Comparison of ENCODE assay signal across 28 mouse cellular contexts in genomic region chr12:107327107-107327770, GRCm38 (mm10).
DNase-seq lines count a peak whose midpoint lies in the region; ATAC-seq and TF ChIP-seq lines count a peak whose summit lies in the region.
"Had no signal": no experiment of that assay in that cellular context is flagged by ENCODE, and none has a peak within 500 bp of the region (broad histone marks: within the 10 kb centered on the region; RNA-seq: fewer than 3 reads in every experiment).

No protein-coding gene starts in this region.

- ATAC-seq in hindbrain, embryonic 13.5 days (ENCODE audit: low FRiP score): no peak
- ATAC-seq in megakaryocyte, adult 5-6 weeks (ENCODE audit: poor library complexity, severe bottlenecking): no peak
- ATAC-seq: activated CD4-positive, CD25-positive, alpha-beta regulatory T cell, adult 4 months; CD4-positive, CD25-positive, alpha-beta regulatory T cell, adult 4 months; forebrain, embryonic 14.5 days; Patski had no signal

- H3K27me3 ChIP-seq in heart, adult 2 months (ENCODE audit: control insufficient read depth, insufficient read depth, low read length): no peaks in the 10 kb centered on the region
- peaks cover 8% of the 10 kb centered on the region; the same call in 1 of the 2 replicates for H3K27me3 ChIP-seq in hindbrain, embryonic 10.5 days (ENCODE audit: insufficient read depth, poor library complexity, severe bottlenecking)
- H3K27me3 ChIP-seq in hindbrain, embryonic 13.5 days: no peaks in the 10 kb centered on the region
- H3K27me3 ChIP-seq in megakaryocyte, embryonic 14.5 days (replicated peaks): no peaks in the 10 kb centered on the region
- H3K27me3 ChIP-seq: CH12.LX; embryonic facial prominence, embryonic 15.5 days; forebrain, embryonic 12.5 days; Patski had no signal

- no peaks in the 10 kb centered on the region for H3K4me1 ChIP-seq in heart, adult 2 months (ENCODE audit: control insufficient read depth, insufficient read depth, low read length)
- peaks cover 41% of the 10 kb centered on the region for H3K4me1 ChIP-seq in hindbrain, embryonic 10.5 days (replicated peaks)
- peaks cover 17% of the 10 kb centered on the region for H3K4me1 ChIP-seq in hindbrain, embryonic 13.5 days (replicated peaks)
- no peaks in the 10 kb centered on the region for H3K4me1 ChIP-seq in megakaryocyte, embryonic 14.5 days

- no peak for TF ChIP-seq EP300 in heart, adult 2 months (IDR thresholded peaks at IDR 0.05; ENCODE audit: insufficient read depth, low read depth, low read length)

- intact Hi-C loops in heart, adult 2 months (cut with DNase I): no loop called here

- H3K9ac ChIP-seq in heart, adult 2 months (ENCODE audit: low read depth, low read length): no peak overlapping the region
- no peak overlapping the region for H3K9ac ChIP-seq in hindbrain, embryonic 13.5 days
- H3K9ac ChIP-seq: embryonic facial prominence, embryonic 13.5 days; embryonic facial prominence, embryonic 15.5 days; forebrain, embryonic 12.5 days had no signal

- H3K9me3 ChIP-seq in hindbrain, embryonic 10.5 days: no peaks in the 10 kb centered on the region
- 0 out of 2 replicates have a peak, but pooled peaks cover 4% of the 10 kb centered on the region for H3K9me3 ChIP-seq in hindbrain, embryonic 13.5 days
- peaks cover 68% of the 10 kb centered on the region for H3K9me3 ChIP-seq in megakaryocyte, embryonic 14.5 days
- H3K9me3 ChIP-seq: embryonic facial prominence, embryonic 13.5 days; embryonic facial prominence, embryonic 15.5 days; forebrain, embryonic 10.5 days; forebrain, embryonic 12.5 days had no signal

- H3K79me2 ChIP-seq in heart, adult 2 months (replicated peaks; ENCODE audit: control insufficient read depth, insufficient read depth, low read length): no peaks in the 10 kb centered on the region

- TF ChIP-seq POLR2A in heart, adult 2 months (IDR thresholded peaks at IDR 0.05; ENCODE audit: insufficient read depth, low read depth, low read length): no peak

- no peaks in the 10 kb centered on the region for H3K36me3 ChIP-seq in heart, adult 2 months (ENCODE audit: control insufficient read depth, insufficient read depth, low read length)
- H3K36me3 ChIP-seq in hindbrain, embryonic 10.5 days: no peaks in the 10 kb centered on the region
- H3K36me3 ChIP-seq in hindbrain, embryonic 13.5 days: no peaks in the 10 kb centered on the region
- H3K36me3 ChIP-seq in megakaryocyte, embryonic 14.5 days (replicated peaks; ENCODE audit: low read length): no peaks in the 10 kb centered on the region
- H3K36me3 ChIP-seq: embryonic facial prominence, embryonic 13.5 days; embryonic facial prominence, embryonic 15.5 days; forebrain, embryonic 10.5 days; forebrain, embryonic 12.5 days; G1E had no signal

- no peak for TF ChIP-seq CTCF in heart, adult 2 months (IDR thresholded peaks at IDR 0.05)

- no peak overlapping the region for H3K4me2 ChIP-seq in hindbrain, embryonic 13.5 days
- H3K4me2 ChIP-seq: embryonic facial prominence, embryonic 13.5 days; embryonic facial prominence, embryonic 15.5 days; forebrain, embryonic 12.5 days had no signal

- no peak overlapping the region for H3K4me3 ChIP-seq in heart, adult 2 months
- H3K4me3 ChIP-seq in hindbrain, embryonic 10.5 days: no peak overlapping the region
- H3K4me3 ChIP-seq in hindbrain, embryonic 13.5 days: no peak overlapping the region
- peak overlapping the region; percentile 53 for H3K4me3 ChIP-seq in megakaryocyte, embryonic 14.5 days (replicated peaks)
- H3K4me3 ChIP-seq: embryonic facial prominence, embryonic 13.5 days; embryonic facial prominence, embryonic 15.5 days; erythroblast, embryonic 14.5 days; forebrain, embryonic 10.5 days; forebrain, embryonic 12.5 days had no signal

- no peak overlapping the region for H3K27ac ChIP-seq in heart, adult 2 months
- H3K27ac ChIP-seq in hindbrain, embryonic 10.5 days: peak overlapping the region; percentile 23; the same call in 1 of the 2 replicates
- H3K27ac ChIP-seq in hindbrain, embryonic 13.5 days: no peak overlapping the region
- H3K27ac ChIP-seq: embryonic facial prominence, embryonic 13.5 days; embryonic facial prominence, embryonic 15.5 days; forebrain, embryonic 10.5 days; forebrain, embryonic 12.5 days had no signal

- WGBS in heart, adult 2 months: 72% methylated on average over 9 of the region's 9 CpGs
- WGBS in hindbrain, embryonic 10.5 days: 78% methylated on average over 9 of the region's 9 CpGs
- 71% methylated on average over 9 of the region's 9 CpGs for WGBS in hindbrain, embryonic 13.5 days

- peak; percentile 70 for DNase-seq in heart, adult 11 months
- DNase-seq in heart, adult 2 months: no peak
- no peak for DNase-seq in hindbrain, embryonic 10.5 days (ENCODE audit: low spot score)
- no peak for DNase-seq in cerebellum, adult 11 months
- DNase-seq: adrenal gland, adult 8-10 months; adrenal gland, postnatal 14 days; adrenal gland, postnatal 36 days; B cell, adult 2 months; cerebellum, adult 18-20 months; cerebellum, adult 8-10 months; cerebellum, adult 9-11 months; cerebellum, postnatal 14 days; cerebellum, postnatal 36 days; embryo, embryonic 11 days had no signal
